Mouse (Mus musculus): Measurements from ENCODE around the gene Reck. TPM values are rescaled to one million over a fixed set of nuclear protein-coding genes. Genes with fewer than 3 reads are reported as not detected.

The Reck gene
- polyA plus RNA-seq, 1 experiment from 2014 or later = 1.8 TPM

DNA sequence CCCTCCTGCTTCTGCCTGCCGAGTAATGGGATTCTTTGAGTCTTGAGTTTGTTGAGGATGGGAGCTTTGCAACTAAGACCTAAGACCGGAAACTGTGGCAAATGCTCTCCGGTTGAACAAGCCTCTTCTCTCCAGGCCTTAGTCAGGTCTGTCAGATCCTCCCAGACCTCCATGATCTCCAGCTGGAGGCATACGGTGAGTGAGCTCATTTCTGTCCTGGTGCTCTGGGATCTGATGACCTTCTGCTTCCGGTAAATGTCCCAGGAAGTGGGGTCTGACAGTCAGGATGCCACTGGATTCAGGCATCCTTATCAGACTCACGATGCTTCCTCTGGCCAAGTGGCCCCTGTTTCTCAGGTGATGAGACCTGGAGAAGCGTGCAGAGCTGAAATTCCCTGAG lies 105.9 kb downstream of the Reck start:
- no peak for ATAC-seq (ENCODE audit: insufficient read depth)
- H3K4me3 ChIP-seq (replicated peaks) = no peak overlapping the region
- peaks cover 26% of the 10 kb centered on the region for H3K4me1 ChIP-seq (replicated peaks)
- WGBS (ENCODE audit: insufficient replicate concordance) = 63% methylated on average over 7 of the region's 7 CpGs
- no peak overlapping the region for H3K9ac ChIP-seq
- no peak overlapping the region for H3K27ac ChIP-seq (replicated peaks)
- no peaks in the 10 kb centered on the region for H3K9me3 ChIP-seq (replicated peaks)
- H3K36me3 ChIP-seq (replicated peaks) = peaks cover 9% of the 10 kb centered on the region
- no peak overlapping the region for H3K4me2 ChIP-seq
- no peaks in the 10 kb centered on the region; the same call in 1 of the 2 replicates for H3K27me3 ChIP-seq

DNA sequence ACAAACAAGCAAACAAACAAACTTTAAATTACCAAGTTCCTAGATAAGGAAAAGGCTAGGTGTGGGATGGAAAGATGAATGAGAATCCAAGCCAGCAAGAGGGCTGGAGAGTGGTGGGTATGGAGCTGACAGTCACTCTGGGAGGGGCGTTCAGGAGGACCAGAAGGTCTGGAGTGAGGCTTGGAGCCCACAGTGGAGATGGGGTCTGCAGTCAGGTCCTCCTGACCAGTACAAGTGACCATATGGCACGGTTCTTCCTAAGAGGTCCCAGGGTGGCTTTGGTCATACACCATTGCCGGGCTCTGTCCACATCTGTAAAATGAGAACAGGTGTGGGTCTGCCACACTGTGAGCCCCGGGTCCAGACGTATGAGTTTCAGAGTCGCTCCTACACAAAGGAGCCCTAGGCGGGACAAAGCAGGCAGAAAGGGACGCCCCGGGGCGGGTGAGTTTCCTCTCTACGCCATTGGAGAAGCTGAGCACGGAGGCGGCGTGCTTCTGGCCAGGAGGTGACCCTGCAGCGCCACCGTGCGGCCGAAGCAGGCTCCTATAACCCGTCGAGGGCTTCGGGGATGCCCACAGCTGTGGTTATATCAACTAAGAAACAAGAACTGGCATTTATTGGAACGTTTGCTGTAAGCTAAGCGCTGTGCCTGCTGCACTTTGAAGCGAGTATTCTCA lies 106.9 kb downstream of the Reck start:
- ATAC-seq (ENCODE audit: insufficient read depth) = peak; percentile 92
- Histone ChIP-seq H3K27ac (replicated peaks) (0 out of 2 replicates have a peak overlapping the region, but pooled peaks have one; percentile 6), H3K4me1 (replicated peaks) (peaks cover 26% of the 10 kb centered on the region), H3K9me3 (replicated peaks) (no peaks in the 10 kb centered on the region), H3K4me2 (peak overlapping the region; percentile 78), H3K4me3 (replicated peaks) (peak overlapping the region; percentile 45), H3K27me3 (no peaks in the 10 kb centered on the region; the same call in 1 of the 2 replicates), H3K36me3 (replicated peaks) (peaks cover 5% of the 10 kb centered on the region), H3K9ac (peak overlapping the region; percentile 54)
- WGBS (ENCODE audit: insufficient replicate concordance) = 1% methylated on average over 24 of the region's 24 CpGs

DNA sequence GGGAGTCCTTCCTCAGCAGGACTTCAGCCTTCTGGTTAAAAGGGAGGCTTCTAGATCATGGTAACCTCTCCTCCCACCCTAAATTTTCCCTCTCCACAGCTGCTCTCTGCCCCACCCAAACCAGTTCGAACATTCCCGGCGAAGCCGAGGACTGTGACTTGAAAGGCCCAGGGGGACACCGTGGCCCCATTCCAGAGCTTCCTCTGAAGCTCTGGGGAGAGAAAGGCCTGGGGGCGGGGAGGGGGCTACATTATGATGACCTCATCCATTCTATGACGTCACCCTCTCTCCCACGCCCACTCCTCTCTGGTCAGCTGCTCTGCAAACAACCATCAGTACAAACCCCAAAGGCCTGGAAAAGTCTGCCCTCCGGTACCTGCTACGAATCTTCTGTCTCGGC lies 107.9 kb downstream of the Reck start, which contains the start of gene Ccin:
Ccin (plus strand) TSS at position 303 of the 400 bp plus-strand sequence.
- 73% methylated on average over 11 of the region's 11 CpGs for WGBS (ENCODE audit: insufficient replicate concordance)
- peak within 1 kb of the TSS; percentile 45 for H3K4me3 ChIP-seq (replicated peaks)
- no peak for ATAC-seq (ENCODE audit: insufficient read depth)
- peak within 1 kb of the TSS; percentile 54 for H3K9ac ChIP-seq
- H3K9me3 ChIP-seq (replicated peaks) = no peaks in the 10 kb centered on the region
- H3K4me2 ChIP-seq = peak within 1 kb of the TSS; percentile 78
- H3K27ac ChIP-seq (replicated peaks) = 0 out of 2 replicates have a peak within 1 kb of the TSS, but pooled peaks have one; percentile 6
- H3K36me3 ChIP-seq (replicated peaks) = no peaks in the 10 kb centered on the region; the same call in 1 of the 2 replicates
- H3K27me3 ChIP-seq = no peaks in the 10 kb centered on the region; the same call in 1 of the 2 replicates
- peaks cover 26% of the 10 kb centered on the region for H3K4me1 ChIP-seq (replicated peaks)

DNA sequence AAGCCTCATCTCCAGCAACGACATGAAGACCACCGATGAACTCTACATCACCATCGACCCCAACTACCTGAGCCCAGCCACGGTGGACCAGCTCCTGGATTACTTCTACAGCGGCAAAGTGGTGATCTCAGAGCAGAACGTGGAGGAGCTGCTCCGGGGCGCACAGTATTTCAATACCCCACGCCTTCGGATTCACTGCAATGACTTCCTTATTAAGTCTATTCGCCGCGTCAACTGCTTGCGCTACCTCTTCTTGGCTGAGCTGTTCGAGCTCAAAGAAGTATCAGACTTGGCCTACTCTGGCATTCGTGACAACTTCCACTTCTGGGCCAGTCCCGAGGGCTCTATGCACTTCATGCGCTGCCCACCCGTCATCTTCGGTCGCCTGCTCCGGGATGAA lies 108.4 kb downstream of the Reck start:
- Histone ChIP-seq H3K4me1 (replicated peaks) (peaks cover 20% of the 10 kb centered on the region), H3K4me3 (replicated peaks) (no peak overlapping the region), H3K4me2 (no peak overlapping the region), H3K9ac (no peak overlapping the region), H3K27me3 (no peaks in the 10 kb centered on the region; the same call in 1 of the 2 replicates), H3K27ac (replicated peaks) (no peak overlapping the region), H3K9me3 (replicated peaks) (no peaks in the 10 kb centered on the region), H3K36me3 (replicated peaks) (no peaks in the 10 kb centered on the region; the same call in 1 of the 2 replicates)
- WGBS (ENCODE audit: insufficient replicate concordance) = 85% methylated on average over 22 of the region's 22 CpGs
- ATAC-seq (ENCODE audit: insufficient read depth) = no peak

DNA sequence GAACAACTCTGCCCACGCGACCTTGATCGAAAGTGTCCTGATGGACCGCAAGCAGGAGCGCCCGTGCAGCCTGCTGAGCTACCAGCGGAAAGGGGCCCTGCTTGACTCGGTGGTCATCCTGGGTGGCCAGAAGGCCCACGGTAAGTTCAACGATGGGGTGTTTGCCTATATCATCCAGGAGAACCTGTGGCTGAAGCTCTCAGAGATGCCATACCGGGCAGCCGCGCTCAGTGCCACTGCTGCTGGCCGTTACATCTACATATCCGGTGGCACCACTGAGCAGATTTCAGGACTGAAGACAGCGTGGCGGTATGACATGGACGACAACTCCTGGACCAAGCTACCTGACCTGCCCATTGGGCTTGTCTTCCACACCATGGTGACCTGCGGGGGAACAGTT lies 109.0 kb downstream of the Reck start:
- Histone ChIP-seq H3K36me3 (replicated peaks) (no peaks in the 10 kb centered on the region; the same call in 1 of the 2 replicates), H3K4me1 (replicated peaks) (peaks cover 19% of the 10 kb centered on the region), H3K4me2 (no peak overlapping the region), H3K27ac (replicated peaks) (no peak overlapping the region), H3K9ac (no peak overlapping the region), H3K4me3 (replicated peaks) (no peak overlapping the region), H3K9me3 (replicated peaks) (no peaks in the 10 kb centered on the region), H3K27me3 (no peaks in the 10 kb centered on the region; the same call in 1 of the 2 replicates)
- 81% methylated on average over 19 of the region's 19 CpGs for WGBS (ENCODE audit: insufficient replicate concordance)
- no peak for ATAC-seq (ENCODE audit: insufficient read depth)

DNA sequence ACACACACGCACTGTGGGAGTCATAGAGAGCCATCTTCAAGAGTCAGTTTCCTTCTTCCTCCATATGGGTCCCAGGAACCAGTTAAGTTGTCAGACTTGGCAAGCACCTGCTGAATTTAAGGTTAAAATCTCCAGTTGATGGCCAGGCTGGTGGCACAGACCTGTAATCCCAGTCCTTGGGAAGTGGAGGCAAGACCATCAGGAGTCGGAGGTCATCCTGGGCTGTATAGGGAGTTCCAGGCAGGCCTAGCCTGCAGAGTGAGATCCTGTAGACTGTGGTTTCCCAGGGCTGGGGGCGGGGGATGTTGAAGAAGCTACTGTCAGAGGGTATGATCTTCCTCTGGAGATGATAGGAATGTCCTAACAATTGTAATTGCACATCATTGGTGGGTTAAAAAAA lies 113.6 kb downstream of the Reck start:
- Histone ChIP-seq H3K9me3 (replicated peaks) (no peaks in the 10 kb centered on the region), H3K4me1 (replicated peaks) (no peaks in the 10 kb centered on the region), H3K4me3 (replicated peaks) (no peak overlapping the region), H3K36me3 (replicated peaks) (no peaks in the 10 kb centered on the region), H3K27ac (replicated peaks) (no peak overlapping the region), H3K27me3 (no peaks in the 10 kb centered on the region; the same call in 1 of the 2 replicates), H3K9ac (no peak overlapping the region), H3K4me2 (no peak overlapping the region)
- 68% methylated on average over 3 of the region's 3 CpGs for WGBS (ENCODE audit: insufficient replicate concordance)
- no peak for ATAC-seq (ENCODE audit: insufficient read depth)

DNA sequence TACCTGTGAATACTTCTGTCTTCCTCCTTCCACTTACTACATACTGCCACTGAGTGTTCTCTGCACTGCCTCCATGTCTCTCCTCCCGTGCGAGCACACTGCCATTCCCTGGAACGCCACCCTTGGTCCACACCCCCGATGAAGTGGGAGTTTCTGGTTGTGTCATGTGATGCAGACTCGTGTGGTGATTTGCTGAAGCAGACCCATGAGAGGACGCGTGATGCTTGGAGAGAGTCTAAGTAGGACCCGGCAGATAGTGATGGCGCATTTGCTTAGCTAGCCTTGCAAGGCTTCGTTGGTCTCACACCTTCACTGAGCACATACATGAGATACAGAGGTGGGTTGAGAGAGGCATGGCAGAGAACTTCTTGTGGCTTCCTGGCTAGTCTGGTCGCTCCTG lies 117.7 kb downstream of the Reck start:
- no peak for ATAC-seq (ENCODE audit: insufficient read depth)
- Histone ChIP-seq H3K9ac (no peak overlapping the region), H3K9me3 (replicated peaks) (no peaks in the 10 kb centered on the region), H3K4me3 (replicated peaks) (no peak overlapping the region), H3K4me2 (no peak overlapping the region), H3K36me3 (replicated peaks) (no peaks in the 10 kb centered on the region), H3K27me3 (no peaks in the 10 kb centered on the region), H3K27ac (replicated peaks) (no peak overlapping the region), H3K4me1 (replicated peaks) (no peaks in the 10 kb centered on the region)
- 85% methylated on average over 11 of the region's 11 CpGs for WGBS (ENCODE audit: insufficient replicate concordance)

DNA sequence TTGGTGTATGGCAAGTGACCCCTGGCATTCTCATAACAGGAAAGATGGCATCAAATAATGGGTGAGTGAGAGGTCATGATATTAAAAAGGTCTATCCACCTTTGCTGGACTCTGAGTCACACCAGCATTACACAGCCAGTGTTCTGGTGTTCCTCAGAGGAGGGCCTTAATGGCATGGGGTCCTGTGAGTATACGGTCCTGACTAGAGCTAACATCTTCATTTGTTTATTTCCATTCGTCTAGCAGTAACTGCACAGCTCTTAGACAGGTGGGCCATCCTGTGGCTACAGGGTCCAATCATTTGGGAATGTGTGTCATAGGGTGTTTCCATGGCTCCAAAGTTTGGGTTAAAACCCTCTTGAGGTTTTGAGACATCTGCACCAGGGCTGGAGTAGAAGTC lies 119.0 kb downstream of the Reck start:
- H3K9ac ChIP-seq = no peak overlapping the region

More for the DNA sequence above, 119.0 kb downstream of the Reck start:
- Histone ChIP-seq H3K27me3 (no peaks in the 10 kb centered on the region), H3K36me3 (replicated peaks) (no peaks in the 10 kb centered on the region), H3K4me3 (replicated peaks) (no peak overlapping the region), H3K4me1 (replicated peaks) (no peaks in the 10 kb centered on the region), H3K27ac (replicated peaks) (no peak overlapping the region), H3K4me2 (no peak overlapping the region), H3K9me3 (replicated peaks) (no peaks in the 10 kb centered on the region)
- ATAC-seq (ENCODE audit: insufficient read depth) = no peak
- 51% methylated on average over 2 of the region's 2 CpGs for WGBS (ENCODE audit: insufficient replicate concordance)

Other genes with a start within 250 kb of the Reck start
- gene Npr2, start 243.6 kb upstream of the Reck start, polyA plus RNA-seq (2015; fragmentation: Nextera tagmentation; extraction: Ambion mirVana) = 0.70 and 0.88 TPM in 2 replicates
- gene Spag8, start 221.9 kb upstream of the Reck start, polyA plus RNA-seq (2015; fragmentation: Nextera tagmentation; extraction: Ambion mirVana) = not detected in 2 replicates
- 62.9 and 69.4 TPM in 2 replicates for gene Hint2, start 219.1 kb upstream of the Reck start, polyA plus RNA-seq (2015; fragmentation: Nextera tagmentation; extraction: Ambion mirVana)
- 0.15 and 0.20 TPM in 2 replicates for gene Tmem8b, start 206.6 kb upstream of the Reck start, polyA plus RNA-seq (2015; fragmentation: Nextera tagmentation; extraction: Ambion mirVana)
- 0.81 and 1.1 TPM in 2 replicates for gene Fam221b, start 206.4 kb upstream of the Reck start, polyA plus RNA-seq (2015; fragmentation: Nextera tagmentation; extraction: Ambion mirVana)
- gene Olfr70, start 174.7 kb upstream of the Reck start, polyA plus RNA-seq (2015; fragmentation: Nextera tagmentation; extraction: Ambion mirVana) = not detected in 2 replicates
- gene Olfr71, start 165.3 kb upstream of the Reck start, polyA plus RNA-seq (2015; fragmentation: Nextera tagmentation; extraction: Ambion mirVana) = not detected in 2 replicates
- 0.10 and 0.20 TPM in 2 replicates for gene Hrct1, start 148.3 kb upstream of the Reck start, polyA plus RNA-seq (2015; fragmentation: Nextera tagmentation; extraction: Ambion mirVana)
- 0.02 TPM in 1 of 2 replicates, not detected in the other for gene Spaar, start 145.5 kb upstream of the Reck start, polyA plus RNA-seq (2015; fragmentation: Nextera tagmentation; extraction: Ambion mirVana)
- not detected in 2 replicates for gene Olfr159, start 104.5 kb upstream of the Reck start, polyA plus RNA-seq (2015; fragmentation: Nextera tagmentation; extraction: Ambion mirVana)
- gene Olfr156, start 51.6 kb upstream of the Reck start, polyA plus RNA-seq (2015; fragmentation: Nextera tagmentation; extraction: Ambion mirVana) = not detected in 2 replicates
- not detected in 2 replicates for gene Olfr157, start 35.3 kb upstream of the Reck start, polyA plus RNA-seq (2015; fragmentation: Nextera tagmentation; extraction: Ambion mirVana)
- not detected in 2 replicates for gene Olfr155, start 24.0 kb upstream of the Reck start, polyA plus RNA-seq (2015; fragmentation: Nextera tagmentation; extraction: Ambion mirVana)
- 51.3 and 56.4 TPM in 2 replicates for gene Glipr2, start 81.9 kb downstream of the Reck start, polyA plus RNA-seq (2015; fragmentation: Nextera tagmentation; extraction: Ambion mirVana)
- not detected in 2 replicates for gene Ccin, start 108.0 kb downstream of the Reck start, polyA plus RNA-seq (2015; fragmentation: Nextera tagmentation; extraction: Ambion mirVana)
- gene Clta, start 128.9 kb downstream of the Reck start, polyA plus RNA-seq (2015; fragmentation: Nextera tagmentation; extraction: Ambion mirVana) = 117 and 119 TPM in 2 replicates
- gene Gne, start 208.6 kb downstream of the Reck start, polyA plus RNA-seq (2015; fragmentation: Nextera tagmentation; extraction: Ambion mirVana) = 30.8 and 31.7 TPM in 2 replicates